Comparison of ENCODE assay signal across 13 mouse cellular contexts in genomic region chr7:34930263-34930757, GRCm38 (mm10). TPM values are rescaled to one million over a fixed set of nuclear protein-coding genes. Genes with fewer than 3 reads are reported as not detected.
A peak's percentile ranks its signal among the peaks of the same experiment; 100 is the strongest.
DNase-seq lines count a peak whose midpoint lies in the region; ATAC-seq lines count a peak whose summit lies in the region.
"Had no signal": no experiment of that assay in that cellular context is flagged by ENCODE, and none has a peak within 500 bp of the region (broad histone marks: within the 10 kb centered on the region; RNA-seq: fewer than 3 reads in every experiment).

No protein-coding gene starts in this region.

- 73% methylated on average over 7 of the region's 7 CpGs for WGBS in forebrain, embryonic 10.5 days
- WGBS in forebrain, embryonic 11.5 days, result 74% methylated on average over 7 of the region's 7 CpGs
- 43% methylated on average over 7 of the region's 7 CpGs for WGBS in kidney, embryonic 16.5 days
- 50% methylated on average over 7 of the region's 7 CpGs for WGBS in hindbrain, embryonic 14.5 days
- WGBS in midbrain, embryonic 16.5 days, result 34% methylated on average over 7 of the region's 7 CpGs

- H3K9ac ChIP-seq in forebrain, embryonic 11.5 days (ENCODE audit: low read length), result no peak overlapping the region
- H3K9ac ChIP-seq in kidney, embryonic 16.5 days (replicated peaks; ENCODE audit: low read length), result peak overlapping the region; percentile 36; the same call in 1 of the 2 replicates
- H3K9ac ChIP-seq in hindbrain, embryonic 14.5 days, result no peak overlapping the region
- H3K9ac ChIP-seq in midbrain, embryonic 16.5 days (ENCODE audit: low read depth, low read length), result peak overlapping the region; percentile 17; the same call in 1 of the 2 replicates
- H3K9ac ChIP-seq: heart, embryonic 15.5 days had no signal

- DNase-seq in forebrain, embryonic 10.5 days (ENCODE audit: extremely low spot score, low spot score), result no peak
- no peak for DNase-seq in forebrain, embryonic 11.5 days (ENCODE audit: low spot score)
- DNase-seq in kidney, adult 8-10 months, result no peak
- DNase-seq in hindbrain, embryonic 14.5 days (ENCODE audit: low spot score), result no peak
- DNase-seq in layer of hippocampus, postnatal 14 days (ENCODE audit: low spot score in 2 of 2), result no peak
- DNase-seq: left cerebral cortex, postnatal 4 days; spleen, adult 18-20 months; thymus, postnatal 14 days had no signal

- no peak for ATAC-seq in forebrain, embryonic 11.5 days (replicated peaks; ENCODE audit: low FRiP score)
- no peak for ATAC-seq in kidney, embryonic 16.5 days (ENCODE audit: low FRiP score, low TSS enrichment)
- ATAC-seq in hindbrain, embryonic 14.5 days (ENCODE audit: low FRiP score), result 0 out of 2 replicates have a peak, but pooled peaks have one; percentile 7
- ATAC-seq in midbrain, embryonic 16.5 days, result no peak
- ATAC-seq in megakaryocyte, adult 5-6 weeks (ENCODE audit: poor library complexity, severe bottlenecking), result no peak

- no peaks in the 10 kb centered on the region for H3K9me3 ChIP-seq in forebrain, embryonic 10.5 days
- H3K9me3 ChIP-seq in forebrain, embryonic 11.5 days (ENCODE audit: control insufficient read depth, low read length), result no peaks in the 10 kb centered on the region
- H3K9me3 ChIP-seq in kidney, embryonic 16.5 days (ENCODE audit: low read length), result no peaks in the 10 kb centered on the region
- H3K9me3 ChIP-seq in hindbrain, embryonic 14.5 days (ENCODE audit: control insufficient read depth, low read length), result no peaks in the 10 kb centered on the region
- no peaks in the 10 kb centered on the region for H3K9me3 ChIP-seq in midbrain, embryonic 16.5 days (replicated peaks; ENCODE audit: control insufficient read depth, low read length, poor library complexity, severe bottlenecking)
- H3K9me3 ChIP-seq: G1E; heart, embryonic 15.5 days had no signal

- H3K27ac ChIP-seq in forebrain, embryonic 10.5 days, result peak overlapping the region; percentile 66
- H3K27ac ChIP-seq in forebrain, embryonic 11.5 days (ENCODE audit: low read depth, low read length), result no peak overlapping the region
- peak overlapping the region; percentile 80 for H3K27ac ChIP-seq in kidney, embryonic 16.5 days (ENCODE audit: low read length)
- no peak overlapping the region for H3K27ac ChIP-seq in hindbrain, embryonic 14.5 days
- peak overlapping the region; percentile 58 for H3K27ac ChIP-seq in midbrain, embryonic 16.5 days (ENCODE audit: low read length)
- H3K27ac ChIP-seq: heart, embryonic 15.5 days had no signal

- H3K4me3 ChIP-seq in forebrain, embryonic 10.5 days, result no peak overlapping the region
- no peak overlapping the region for H3K4me3 ChIP-seq in forebrain, embryonic 11.5 days (ENCODE audit: low read depth, low read length)
- no peak overlapping the region for H3K4me3 ChIP-seq in kidney, embryonic 16.5 days (ENCODE audit: low read length)
- no peak overlapping the region for H3K4me3 ChIP-seq in hindbrain, embryonic 14.5 days (replicated peaks; ENCODE audit: low read length)
- H3K4me3 ChIP-seq in midbrain, embryonic 16.5 days (ENCODE audit: low read depth, low read length), result no peak overlapping the region
- H3K4me3 ChIP-seq: heart, embryonic 15.5 days had no signal

- no peaks in the 10 kb centered on the region for H3K27me3 ChIP-seq in forebrain, embryonic 10.5 days (ENCODE audit: poor library complexity, severe bottlenecking)
- no peaks in the 10 kb centered on the region for H3K27me3 ChIP-seq in forebrain, embryonic 11.5 days (ENCODE audit: control insufficient read depth, insufficient read depth, low read length)
- no peaks in the 10 kb centered on the region for H3K27me3 ChIP-seq in kidney, embryonic 16.5 days (ENCODE audit: insufficient read depth, low read length)
- H3K27me3 ChIP-seq in hindbrain, embryonic 14.5 days (ENCODE audit: control insufficient read depth, insufficient read depth, low read length), result no peaks in the 10 kb centered on the region
- H3K27me3 ChIP-seq in midbrain, embryonic 16.5 days (ENCODE audit: control insufficient read depth, insufficient read depth, low read depth, low read length), result no peaks in the 10 kb centered on the region
- H3K27me3 ChIP-seq: heart, embryonic 15.5 days had no signal

- H3K36me3 ChIP-seq in forebrain, embryonic 10.5 days (replicated peaks), result peaks cover 34% of the 10 kb centered on the region
- no peaks in the 10 kb centered on the region; the same call in 1 of the 2 replicates for H3K36me3 ChIP-seq in forebrain, embryonic 11.5 days (ENCODE audit: control insufficient read depth, insufficient read depth, low read length)
- peaks cover 30% of the 10 kb centered on the region for H3K36me3 ChIP-seq in kidney, embryonic 16.5 days (ENCODE audit: insufficient read depth, low read length)
- 0 out of 2 replicates have a peak, but pooled peaks cover 6% of the 10 kb centered on the region for H3K36me3 ChIP-seq in hindbrain, embryonic 14.5 days (replicated peaks; ENCODE audit: control insufficient read depth, insufficient read depth)
- H3K36me3 ChIP-seq in midbrain, embryonic 16.5 days (ENCODE audit: control insufficient read depth, insufficient read depth, low read length), result no peaks in the 10 kb centered on the region

- H3K4me2 ChIP-seq in forebrain, embryonic 11.5 days (ENCODE audit: low read depth, low read length, severe bottlenecking), result no peak overlapping the region
- no peak overlapping the region for H3K4me2 ChIP-seq in kidney, embryonic 16.5 days (replicated peaks; ENCODE audit: low read depth, low read length)
- no peak overlapping the region for H3K4me2 ChIP-seq in hindbrain, embryonic 14.5 days (replicated peaks)
- no peak overlapping the region for H3K4me2 ChIP-seq in midbrain, embryonic 16.5 days (ENCODE audit: low read length)
- H3K4me2 ChIP-seq: heart, embryonic 15.5 days had no signal

- peaks cover 16% of the 10 kb centered on the region for H3K4me1 ChIP-seq in forebrain, embryonic 10.5 days
- no peaks in the 10 kb centered on the region for H3K4me1 ChIP-seq in forebrain, embryonic 11.5 days (replicated peaks; ENCODE audit: control insufficient read depth, insufficient read depth, low read length)
- peaks cover 28% of the 10 kb centered on the region for H3K4me1 ChIP-seq in kidney, embryonic 16.5 days (ENCODE audit: insufficient read depth, low read length)
- H3K4me1 ChIP-seq in hindbrain, embryonic 14.5 days (replicated peaks; ENCODE audit: control insufficient read depth, insufficient read depth, low read length), result peaks cover 13% of the 10 kb centered on the region
- H3K4me1 ChIP-seq in midbrain, embryonic 16.5 days (ENCODE audit: control insufficient read depth, insufficient read depth, low read length), result peaks cover 14% of the 10 kb centered on the region

RNA-seq across cellular contexts. Expression of gene Pepd, which starts 18.1 kb away (rescaled TPM):
- 74.0 and 78.5 TPM in 2 replicates for polyA plus RNA-seq in forebrain, embryonic 10.5 days (2016; fragmentation: Nextera tagmentation; extraction: Ambion mirVana)
- 58.4 and 65.5 TPM in 2 replicates for polyA plus RNA-seq in forebrain, embryonic 11.5 days (2014; fragmentation: Nextera tagmentation; extraction: Ambion mirVana)
- 134 and 148 TPM in 2 replicates for polyA plus RNA-seq in kidney, embryonic 16.5 days (2015; fragmentation: Nextera tagmentation; extraction: Ambion mirVana)
- 63.8 and 68.2 TPM in 2 replicates for polyA plus RNA-seq in hindbrain, embryonic 14.5 days (2014; fragmentation: Nextera tagmentation; extraction: Ambion mirVana)
- polyA plus RNA-seq in midbrain, embryonic 16.5 days (2015; fragmentation: Nextera tagmentation; extraction: Ambion mirVana), result 62.7 and 68.6 TPM in 2 replicates
- total RNA-seq in layer of hippocampus, postnatal 14 days (2021), result 10 to 100 TPM; 34.9 to 35.6 TPM
- total RNA-seq in megakaryocyte, adult 5-6 weeks (2015), result 43.8 and 61.5 TPM in 2 replicates
- total RNA-seq in megakaryocyte, adult 5-6 weeks (2017), result 50.2 and 54.4 TPM in 2 replicates

Comparison
In these comparisons a context has a peak if more than half of its experiments do, and no peak if none do; other contexts are left out.
1. H3K27ac ChIP-seq: peak in forebrain, embryonic 10.5 days (single experiment), kidney, embryonic 16.5 days (single experiment) and midbrain, embryonic 16.5 days (single experiment); none in forebrain, embryonic 11.5 days (single experiment) and hindbrain, embryonic 14.5 days (single experiment).
2. H3K9ac ChIP-seq: peak in kidney, embryonic 16.5 days (single experiment) and midbrain, embryonic 16.5 days (single experiment); none in forebrain, embryonic 11.5 days (single experiment) and hindbrain, embryonic 14.5 days (single experiment).